Mouse (Mus musculus): ENCODE results near the gene Kcnk16. TPM values are rescaled to one million over a fixed set of nuclear protein-coding genes. Genes with fewer than 3 reads are reported as not detected.

Gene Kcnk16
- polyA plus RNA-seq, 1 experiment = not detected

DNA sequence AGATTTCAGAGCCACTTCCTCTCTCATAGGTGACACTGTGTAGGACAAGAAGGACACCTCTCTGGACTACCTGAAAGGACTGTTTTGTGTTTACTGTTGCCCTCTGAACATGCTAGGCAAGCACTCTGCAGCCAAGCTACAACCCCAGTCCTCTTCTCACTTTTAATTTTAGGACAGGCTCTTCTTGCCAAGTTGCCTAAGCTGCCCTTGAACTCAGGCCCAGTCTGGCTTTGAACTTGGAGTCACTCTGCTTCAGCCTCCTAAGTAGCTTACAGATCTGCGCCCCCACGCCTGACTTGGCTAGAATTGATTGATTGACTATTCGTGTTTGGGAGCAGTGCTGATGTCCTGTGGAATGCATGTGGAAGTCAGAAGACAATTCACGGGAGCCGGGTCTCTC is 23.1 kb downstream of the Kcnk16 start:
- no peaks in the 10 kb centered on the region for H3K27me3 ChIP-seq (ENCODE audit: control insufficient read depth, insufficient read depth, insufficient read length)
- H3K4me3 ChIP-seq = no peak overlapping the region
- H3K79me2 ChIP-seq (ENCODE audit: control insufficient read depth, insufficient read depth) = no peaks in the 10 kb centered on the region
- H3ac ChIP-seq (ENCODE audit: control insufficient read depth, insufficient read length) = no peak overlapping the region
- TF ChIP-seq TCF3 (IDR thresholded peaks at IDR 0.05; ENCODE audit: insufficient read length, low read depth) (no peak), SRF (IDR thresholded peaks at IDR 0.05; ENCODE audit: control insufficient read depth, insufficient read length, low read depth) (no peak), MYOD1 (IDR thresholded peaks at IDR 0.05; ENCODE audit: control insufficient read depth in 1 of 3, insufficient read length in 2 of 3, low read depth in 2 of 3) (no peak), USF1 (IDR thresholded peaks at IDR 0.05; ENCODE audit: low read depth) (no peak), MAX (IDR thresholded peaks at IDR 0.05; ENCODE audit: low read depth) (no peak), E2F4 (IDR thresholded peaks at IDR 0.05; ENCODE audit: insufficient read depth) (no peak)
- H3K36me3 ChIP-seq (ENCODE audit: control insufficient read depth, insufficient read depth) = no peaks in the 10 kb centered on the region
- no peak overlapping the region for H3K4me2 ChIP-seq (ENCODE audit: low read depth)

GRCm38 (mm10) chr14:20245318-20245717 is 23.7 kb downstream of the Kcnk16 start:
- H3K36me3 ChIP-seq (ENCODE audit: control insufficient read depth, insufficient read depth) = no peaks in the 10 kb centered on the region
- TF ChIP-seq MAX (IDR thresholded peaks at IDR 0.05; ENCODE audit: low read depth) = no peak
- no peak for TF ChIP-seq USF1 (IDR thresholded peaks at IDR 0.05; ENCODE audit: low read depth)
- TF ChIP-seq SRF (IDR thresholded peaks at IDR 0.05; ENCODE audit: control insufficient read depth, insufficient read length, low read depth) = no peak
- TF ChIP-seq POLR2AphosphoS2 (IDR thresholded peaks at IDR 0.05; ENCODE audit: insufficient read length, low read depth) = no peak
- TF ChIP-seq E2F4 (IDR thresholded peaks at IDR 0.05; ENCODE audit: insufficient read depth) = no peak
- no peak for TF ChIP-seq TCF3 (IDR thresholded peaks at IDR 0.05; ENCODE audit: insufficient read length, low read depth)
- TF ChIP-seq CEBPB (IDR thresholded peaks at IDR 0.05; ENCODE audit: insufficient read depth, poor library complexity, severe bottlenecking) = no peak
- no peak for TF ChIP-seq REST (IDR thresholded peaks at IDR 0.05; ENCODE audit: insufficient read depth, insufficient read length)
- no peak for TF ChIP-seq TCF12 (IDR thresholded peaks at IDR 0.05; ENCODE audit: insufficient read depth, poor library complexity, severe bottlenecking)
- no peak for TF ChIP-seq MYOD1 (IDR thresholded peaks at IDR 0.05; ENCODE audit: control insufficient read depth in 1 of 3, insufficient read length in 2 of 3, low read depth in 2 of 3)
- no peak for TF ChIP-seq POLR2A (IDR thresholded peaks at IDR 0.05; ENCODE audit: insufficient read length, low read depth)
- TF ChIP-seq MYOG (IDR thresholded peaks at IDR 0.05; ENCODE audit: control insufficient read depth in 1 of 3, insufficient read depth in 1 of 3, insufficient read length in 2 of 3, low read depth in 2 of 3) = no peak
- no peaks in the 10 kb centered on the region for H3K79me2 ChIP-seq (ENCODE audit: control insufficient read depth, insufficient read depth)
- no peak overlapping the region for H3K4me3 ChIP-seq
- no peak overlapping the region for H3ac ChIP-seq (ENCODE audit: control insufficient read depth, insufficient read length)
- H3K27me3 ChIP-seq (ENCODE audit: control insufficient read depth, insufficient read depth, insufficient read length) = no peaks in the 10 kb centered on the region
- no peak overlapping the region for H3K4me2 ChIP-seq (ENCODE audit: low read depth)

DNA sequence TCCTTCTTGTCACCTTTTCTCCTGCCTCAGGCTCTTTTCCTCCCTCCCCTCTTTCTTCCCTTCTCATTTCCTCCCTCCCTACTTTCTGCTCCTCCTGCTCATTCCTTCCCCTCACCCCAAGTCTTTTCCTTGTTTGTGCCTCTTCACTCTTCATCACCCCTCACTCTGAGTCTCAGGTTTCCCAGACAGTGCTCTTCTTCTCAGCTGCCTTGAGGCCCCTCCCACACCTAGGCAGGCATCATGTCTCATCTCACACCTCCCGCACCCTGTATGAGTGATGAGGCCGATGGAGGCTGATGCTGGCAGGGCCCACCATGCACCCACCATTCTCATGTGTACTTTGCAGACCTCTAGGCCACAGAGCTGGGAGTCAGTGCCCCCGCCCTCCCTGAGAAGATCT is 25.8 kb downstream of the Kcnk16 start:
- Histone ChIP-seq H3K79me2 (ENCODE audit: control insufficient read depth, insufficient read depth) (no peaks in the 10 kb centered on the region), H3K27me3 (ENCODE audit: control insufficient read depth, insufficient read depth, insufficient read length) (no peaks in the 10 kb centered on the region), H3ac (ENCODE audit: control insufficient read depth, insufficient read length) (no peak overlapping the region), H3K4me2 (ENCODE audit: low read depth) (no peak overlapping the region), H3K4me3 (no peak overlapping the region), H3K36me3 (ENCODE audit: control insufficient read depth, insufficient read depth) (no peaks in the 10 kb centered on the region)
- TF ChIP-seq POLR2AphosphoS2 (IDR thresholded peaks at IDR 0.05; ENCODE audit: insufficient read length, low read depth) (no peak), E2F4 (IDR thresholded peaks at IDR 0.05; ENCODE audit: insufficient read depth) (no peak), MYOG (IDR thresholded peaks at IDR 0.05; ENCODE audit: control insufficient read depth in 1 of 3, insufficient read depth in 1 of 3, insufficient read length in 2 of 3, low read depth in 2 of 3) (no peak), MYOD1 (IDR thresholded peaks at IDR 0.05; ENCODE audit: control insufficient read depth in 1 of 3, insufficient read length in 2 of 3, low read depth in 2 of 3) (no peak), MAX (IDR thresholded peaks at IDR 0.05; ENCODE audit: low read depth) (no peak), CEBPB (IDR thresholded peaks at IDR 0.05; ENCODE audit: insufficient read depth, poor library complexity, severe bottlenecking) (no peak), POLR2A (IDR thresholded peaks at IDR 0.05; ENCODE audit: insufficient read length, low read depth) (no peak), TCF3 (IDR thresholded peaks at IDR 0.05; ENCODE audit: insufficient read length, low read depth) (no peak), USF1 (IDR thresholded peaks at IDR 0.05; ENCODE audit: low read depth) (no peak), SRF (IDR thresholded peaks at IDR 0.05; ENCODE audit: control insufficient read depth, insufficient read length, low read depth) (no peak)

DNA sequence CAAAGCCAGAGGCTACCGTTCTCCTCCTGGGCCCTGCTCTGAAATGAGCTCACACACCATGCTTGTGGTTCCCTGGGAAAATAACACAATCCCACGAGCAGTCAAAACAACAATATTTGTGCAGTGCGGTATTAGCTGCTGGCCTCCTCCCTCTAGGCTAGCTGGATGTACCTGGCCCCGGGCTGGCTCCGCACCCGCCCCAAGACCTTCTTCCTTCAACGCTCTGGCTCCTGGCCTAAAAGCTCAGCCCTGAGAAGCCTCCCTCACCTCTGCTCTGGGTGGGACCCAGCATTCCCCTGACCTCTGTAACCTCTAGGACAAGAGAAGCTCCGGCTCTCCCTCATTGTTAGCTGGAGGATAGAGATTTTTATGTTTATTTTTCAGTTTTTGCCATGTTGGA is 26.5 kb downstream of the Kcnk16 start:
- TF ChIP-seq MYOD1 (IDR thresholded peaks at IDR 0.05; ENCODE audit: control insufficient read depth in 1 of 3, insufficient read length in 2 of 3, low read depth in 2 of 3) (no peak), MAX (IDR thresholded peaks at IDR 0.05; ENCODE audit: low read depth) (no peak), POLR2AphosphoS2 (IDR thresholded peaks at IDR 0.05; ENCODE audit: insufficient read length, low read depth) (no peak), E2F4 (IDR thresholded peaks at IDR 0.05; ENCODE audit: insufficient read depth) (no peak), POLR2A (IDR thresholded peaks at IDR 0.05; ENCODE audit: insufficient read length, low read depth) (no peak), TCF12 (IDR thresholded peaks at IDR 0.05; ENCODE audit: insufficient read depth, poor library complexity, severe bottlenecking) (no peak), CEBPB (IDR thresholded peaks at IDR 0.05; ENCODE audit: insufficient read depth, poor library complexity, severe bottlenecking) (no peak), MYOG (IDR thresholded peaks at IDR 0.05; ENCODE audit: control insufficient read depth in 1 of 3, insufficient read depth in 1 of 3, insufficient read length in 2 of 3, low read depth in 2 of 3) (no peak), REST (IDR thresholded peaks at IDR 0.05; ENCODE audit: insufficient read depth, insufficient read length) (no peak), TCF3 (IDR thresholded peaks at IDR 0.05; ENCODE audit: insufficient read length, low read depth) (no peak), USF1 (IDR thresholded peaks at IDR 0.05; ENCODE audit: low read depth) (no peak), SRF (IDR thresholded peaks at IDR 0.05; ENCODE audit: control insufficient read depth, insufficient read length, low read depth) (no peak)
- no peak overlapping the region for H3ac ChIP-seq (ENCODE audit: control insufficient read depth, insufficient read length)
- no peak overlapping the region for H3K4me2 ChIP-seq (ENCODE audit: low read depth)
- H3K27me3 ChIP-seq (ENCODE audit: control insufficient read depth, insufficient read depth, insufficient read length) = no peaks in the 10 kb centered on the region
- H3K4me3 ChIP-seq = no peak overlapping the region
- H3K36me3 ChIP-seq (ENCODE audit: control insufficient read depth, insufficient read depth) = no peaks in the 10 kb centered on the region
- H3K79me2 ChIP-seq (ENCODE audit: control insufficient read depth, insufficient read depth) = no peaks in the 10 kb centered on the region

GRCm38 (mm10) chr14:20234403-20234802 is 34.6 kb downstream of the Kcnk16 start:
- Histone ChIP-seq H3K27me3 (ENCODE audit: control insufficient read depth, insufficient read depth, insufficient read length) (no peaks in the 10 kb centered on the region), H3K4me2 (ENCODE audit: low read depth) (no peak overlapping the region), H3K79me2 (ENCODE audit: control insufficient read depth, insufficient read depth) (no peaks in the 10 kb centered on the region), H3K36me3 (ENCODE audit: control insufficient read depth, insufficient read depth) (no peaks in the 10 kb centered on the region), H3K4me3 (no peak overlapping the region), H3ac (ENCODE audit: control insufficient read depth, insufficient read length) (no peak overlapping the region)
- TF ChIP-seq POLR2AphosphoS2 (IDR thresholded peaks at IDR 0.05; ENCODE audit: insufficient read length, low read depth) = no peak
- TF ChIP-seq TCF3 (IDR thresholded peaks at IDR 0.05; ENCODE audit: insufficient read length, low read depth) = no peak

Data from myocyte (in vitro differentiated cells).